Mouse (Mus musculus) CD4-positive helper T cell, adult 2 months (primary cell): Measurements from ENCODE around the gene Rack1.

Experiments used
- DNase-seq: peaks from one replicate; pipeline ENCODE4 v3.0.0-alpha.2; 2012; ENCODE audit warnings: low read depth, missing footprints, low spot score

The Rack1 gene

DNA sequence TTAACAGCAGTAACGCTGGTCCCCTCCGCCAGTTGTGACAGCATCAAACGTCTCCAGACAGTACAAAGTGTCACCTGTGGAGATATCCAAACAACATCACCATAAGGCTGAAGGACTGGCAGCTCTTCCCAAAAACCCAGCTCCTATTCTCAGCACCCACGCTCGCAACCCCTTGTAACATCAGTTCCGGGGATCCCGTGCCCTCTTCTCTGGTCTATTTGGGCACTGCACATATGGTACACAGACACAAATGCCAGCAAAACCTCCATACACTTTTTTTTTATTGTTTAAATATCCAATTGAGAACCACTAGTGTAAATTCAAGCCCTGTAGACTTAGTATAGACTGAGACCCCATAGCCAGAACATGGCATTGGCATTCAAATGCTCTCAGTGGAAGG is 4.9 kb upstream of the Rack1 start:
- DNase-seq: no peak

DNA sequence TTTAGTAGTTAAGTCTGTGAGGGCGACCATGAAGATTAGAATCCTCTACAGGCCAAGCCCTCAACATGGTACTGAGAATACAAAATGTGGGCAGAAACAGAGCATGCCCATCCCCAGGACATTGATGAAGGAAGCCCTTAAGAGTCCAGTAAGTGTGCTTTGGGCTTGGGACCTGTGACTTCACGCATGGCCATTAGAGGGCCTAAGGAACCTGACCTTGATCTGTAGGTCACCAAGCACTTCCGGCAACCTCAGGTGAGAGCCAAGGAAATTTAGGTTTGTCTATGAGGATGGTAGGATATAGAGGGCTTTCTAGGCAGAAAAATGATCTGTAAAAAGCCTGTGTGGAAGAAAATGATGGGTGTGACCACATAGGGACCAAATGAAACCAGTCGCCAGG is 3.8 kb upstream of the Rack1 start:
- DNase-seq: no peak

DNA sequence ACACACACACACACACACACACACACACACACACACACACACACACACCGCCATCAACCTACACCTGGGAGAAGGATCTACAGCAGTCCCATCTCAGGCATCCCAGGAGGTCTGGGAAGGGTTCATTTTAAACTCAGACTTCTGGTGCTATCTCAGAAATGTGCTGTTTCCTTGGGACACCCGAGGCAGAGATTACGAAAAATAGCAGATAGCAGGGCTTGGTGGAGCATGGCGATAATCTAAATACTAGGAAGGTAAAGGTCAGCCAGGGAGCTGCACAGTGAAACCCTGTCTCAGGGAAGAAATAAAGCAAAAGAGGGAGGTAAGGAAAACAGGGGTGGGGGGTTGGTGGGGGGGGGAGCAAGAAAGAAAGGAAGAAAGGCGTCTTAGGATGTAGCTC is 2.8 kb upstream of the Rack1 start:
- DNase-seq: no peak

DNA sequence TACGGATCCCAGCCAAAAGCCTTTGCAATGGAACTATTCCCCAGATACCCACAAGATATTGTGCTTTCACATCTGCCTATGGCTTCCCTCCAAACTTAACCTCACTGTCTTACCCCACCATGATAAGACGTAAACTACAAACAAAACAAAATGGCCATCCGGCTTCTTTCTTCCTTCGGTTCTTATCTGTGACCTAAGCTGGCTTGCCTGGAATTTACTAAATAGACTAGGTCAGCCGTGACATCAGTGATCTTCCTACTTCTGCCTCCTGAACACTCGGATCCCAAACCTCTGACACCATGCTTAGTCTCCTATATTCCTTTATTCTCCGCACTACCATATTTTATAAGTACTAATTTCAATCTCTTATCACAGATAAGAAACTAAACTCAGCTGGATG is 1.8 kb upstream of the Rack1 start:
- DNase-seq: no peak

DNA sequence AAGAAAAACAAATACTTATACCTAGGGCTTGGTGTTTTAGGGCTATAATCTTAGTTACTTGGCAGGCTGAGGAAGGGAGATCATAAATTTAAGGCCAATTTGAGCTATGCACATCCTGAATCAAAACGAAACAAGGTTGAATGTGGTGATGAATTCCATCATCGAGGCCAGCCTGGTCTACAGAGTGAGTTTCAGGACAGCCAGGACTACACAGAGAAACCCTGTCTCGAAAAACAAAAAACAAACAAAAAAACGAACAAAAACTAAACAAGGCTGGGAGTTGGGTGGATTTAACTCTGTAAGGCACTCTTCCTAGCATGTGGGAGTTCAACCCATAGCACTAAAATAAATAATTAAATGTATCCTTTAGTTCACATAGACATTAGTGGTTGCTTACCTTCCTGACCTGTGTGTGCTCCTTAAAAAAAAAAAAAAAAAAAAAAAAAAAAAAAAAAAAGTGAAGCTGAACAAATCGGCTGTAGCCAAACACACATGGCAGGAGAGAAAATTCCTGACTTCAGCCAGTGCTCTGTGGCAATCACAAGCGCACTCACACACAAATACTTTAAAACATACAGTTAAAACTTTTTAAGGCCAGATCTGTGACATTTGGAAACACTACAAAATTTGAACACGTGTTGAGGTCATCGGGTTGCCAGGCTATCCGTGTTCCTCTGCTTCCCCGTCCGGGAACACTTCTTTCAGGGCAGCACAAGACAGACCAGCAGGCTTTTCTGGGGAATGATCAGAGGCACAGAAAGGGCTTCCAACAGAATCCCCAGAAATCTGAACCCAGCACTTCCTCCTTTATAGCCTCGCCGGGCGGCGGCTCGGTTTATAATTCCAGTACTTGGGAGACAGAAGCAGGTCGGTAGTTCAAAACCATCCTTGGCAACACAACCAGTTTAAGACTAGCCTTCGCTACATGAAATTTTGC is 880 bp upstream of the Rack1 start:
- DNase-seq: no peak

DNA sequence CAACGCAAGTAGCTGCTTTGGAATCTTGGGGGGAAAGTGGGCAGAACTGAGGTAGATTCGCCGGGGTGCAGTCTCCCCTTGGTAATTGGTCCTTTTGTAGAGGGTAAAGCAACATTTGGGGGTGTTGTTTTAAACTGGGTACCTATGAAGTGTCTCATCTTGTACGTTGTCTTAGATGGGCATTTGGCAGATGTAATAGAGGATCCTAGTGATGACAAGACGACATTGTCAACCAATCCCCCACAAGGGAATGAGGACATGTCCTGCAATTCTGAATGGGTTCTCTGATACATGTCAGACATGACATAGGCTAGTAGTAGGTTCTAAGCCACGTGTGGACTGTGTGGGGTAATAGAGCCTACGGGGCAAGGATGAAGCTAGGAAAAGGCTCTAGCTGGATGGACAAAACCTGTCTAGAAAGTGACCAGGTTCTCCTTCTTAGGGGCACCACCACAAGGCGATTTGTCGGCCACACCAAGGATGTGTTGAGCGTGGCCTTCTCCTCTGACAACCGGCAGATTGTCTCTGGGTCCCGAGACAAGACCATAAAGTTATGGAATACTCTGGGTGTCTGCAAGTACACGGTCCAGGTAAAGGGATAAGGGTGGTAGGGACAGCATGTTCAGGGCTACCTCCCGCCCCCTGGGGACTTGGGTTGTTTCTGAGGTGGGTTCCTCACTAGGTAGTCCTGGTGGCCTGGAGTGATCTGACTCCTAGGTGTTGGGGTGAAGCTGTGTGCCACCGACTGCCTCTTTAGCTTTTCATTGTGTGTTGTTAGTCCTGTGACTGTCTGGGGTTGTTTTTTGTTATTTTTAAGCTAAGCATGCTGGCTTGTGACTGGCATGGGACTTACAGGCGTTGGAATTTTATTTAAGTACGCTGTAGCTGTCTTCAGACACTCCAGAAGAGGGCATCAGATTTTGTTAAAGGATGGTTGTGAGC is 2.0 kb downstream of the Rack1 start:
- DNase-seq: no peak

DNA sequence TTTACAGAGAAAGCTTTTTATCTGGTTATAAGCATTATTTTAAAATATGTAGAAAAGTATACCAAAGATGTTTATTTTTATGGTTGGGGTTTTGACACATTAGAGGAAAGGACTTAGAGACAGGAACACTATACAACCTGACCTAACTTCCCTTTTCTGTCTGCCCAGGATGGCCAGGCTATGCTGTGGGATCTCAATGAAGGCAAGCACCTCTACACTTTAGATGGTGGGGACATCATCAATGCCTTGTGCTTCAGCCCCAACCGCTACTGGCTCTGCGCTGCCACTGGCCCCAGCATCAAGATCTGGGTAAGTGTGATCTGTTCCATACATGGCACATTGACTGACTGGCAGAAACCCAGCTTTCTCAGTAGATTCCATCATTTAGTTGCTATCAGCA is 3.9 kb downstream of the Rack1 start:
- DNase-seq: no peak

DNA sequence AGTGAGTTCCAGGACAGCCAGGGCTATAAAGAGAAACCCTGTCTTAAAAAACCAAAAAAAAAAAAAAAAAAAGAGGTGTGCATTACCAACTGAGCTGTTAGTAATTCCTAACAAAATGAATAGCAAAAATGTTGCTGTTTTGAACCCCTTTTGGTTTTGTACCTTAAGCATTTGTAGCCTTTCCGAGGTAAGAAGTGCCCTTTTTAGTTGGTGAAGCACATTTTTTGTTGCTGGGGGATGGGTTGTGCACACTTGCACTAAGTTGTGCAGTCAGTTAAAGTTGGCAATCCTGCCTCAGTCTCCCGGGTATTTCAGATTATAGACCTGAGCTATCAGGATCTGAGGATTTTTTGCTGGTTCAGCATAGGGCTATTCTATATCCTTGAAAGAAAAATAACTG is 4.8 kb downstream of the Rack1 start:
- DNase-seq: no peak

DNA sequence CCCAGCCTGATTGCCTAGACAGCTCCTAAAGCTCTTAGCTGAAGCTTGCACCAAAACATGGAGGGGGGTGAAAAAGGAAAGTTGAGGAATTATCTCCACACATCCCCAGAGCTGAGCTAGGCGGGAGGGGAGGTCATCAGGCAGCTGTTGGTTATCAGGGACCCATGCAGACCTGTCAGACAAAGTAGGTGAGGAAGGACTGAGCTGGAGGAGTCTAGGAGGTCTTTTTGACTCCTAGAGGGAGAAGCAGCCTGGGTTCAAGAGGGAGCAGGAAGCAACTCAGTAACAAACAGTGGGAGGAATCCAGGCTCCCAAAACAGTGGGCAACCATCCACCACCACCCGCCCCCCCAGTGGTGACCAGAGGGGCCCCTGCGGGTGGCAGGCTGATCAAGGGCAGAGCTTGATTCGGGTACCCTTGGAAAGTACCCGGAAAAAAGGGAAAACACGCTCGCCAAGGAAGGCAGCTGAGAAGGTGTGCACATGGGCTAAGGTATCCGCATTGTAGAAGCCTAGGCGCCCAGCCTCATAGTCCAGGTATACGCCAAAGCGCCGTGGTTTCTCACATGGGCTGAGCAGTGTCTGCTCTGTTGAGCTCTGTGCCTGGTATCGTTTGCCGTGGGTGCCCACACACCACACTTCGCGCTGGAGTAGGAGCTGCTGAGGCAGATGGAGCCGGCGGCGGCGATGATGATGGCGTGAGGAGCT is 6.9 kb downstream of the Rack1 start:
- no peak for DNase-seq

DNA sequence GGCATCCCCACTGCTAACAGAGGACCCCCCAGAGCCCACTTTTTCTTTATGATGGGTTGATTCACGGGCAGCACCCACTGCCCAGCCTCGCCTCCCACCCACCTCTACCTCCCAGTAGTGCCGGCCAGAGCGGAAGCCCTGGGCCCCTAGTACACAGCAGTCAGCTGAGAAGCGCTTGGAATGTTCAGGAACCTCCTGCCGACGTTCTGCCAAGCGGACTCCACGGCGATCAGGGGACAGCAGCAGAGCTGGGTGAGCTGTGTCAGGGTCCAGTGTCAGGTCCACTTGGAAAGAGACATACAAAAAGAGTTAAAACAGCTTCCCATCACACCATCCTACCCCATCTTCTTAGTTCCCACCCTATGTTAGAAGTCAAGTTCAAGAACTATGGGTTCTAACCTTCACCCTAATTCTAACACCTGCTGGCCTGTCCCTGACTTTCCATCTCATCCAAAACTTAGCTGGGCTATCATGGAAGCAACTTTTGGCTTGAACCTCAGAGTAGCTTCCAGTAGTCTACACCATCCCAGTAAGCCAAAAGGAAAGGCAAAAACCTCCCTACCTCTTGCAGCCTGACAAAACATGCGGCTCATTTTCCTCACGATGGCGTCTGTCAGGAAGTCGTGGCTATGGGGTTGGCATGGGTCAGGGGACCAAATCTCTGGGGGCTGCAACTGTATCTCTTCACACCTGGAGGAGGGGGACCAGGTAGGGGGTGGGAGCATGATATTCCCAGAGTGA is 7.6 kb downstream of the Rack1 start:
- no peak for DNase-seq

DNA sequence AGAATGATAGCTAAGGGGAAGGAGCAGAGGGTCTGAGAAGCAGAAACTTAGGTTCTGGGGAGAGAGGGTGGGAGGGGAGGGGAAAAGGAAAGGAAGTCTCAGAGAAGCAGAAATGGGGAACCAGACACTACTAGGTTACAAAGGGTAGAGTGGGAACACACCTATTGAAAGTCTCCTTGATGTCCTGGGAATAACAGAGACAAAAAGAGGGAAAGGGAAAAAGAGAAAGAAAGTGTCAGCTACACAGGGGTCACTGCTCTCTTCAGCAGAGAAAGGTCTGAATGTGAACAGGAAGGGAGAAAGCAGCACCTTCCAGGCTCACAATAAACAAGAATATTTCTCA is 8.1 kb downstream of the Rack1 start:
- DNase-seq: no peak

DNA sequence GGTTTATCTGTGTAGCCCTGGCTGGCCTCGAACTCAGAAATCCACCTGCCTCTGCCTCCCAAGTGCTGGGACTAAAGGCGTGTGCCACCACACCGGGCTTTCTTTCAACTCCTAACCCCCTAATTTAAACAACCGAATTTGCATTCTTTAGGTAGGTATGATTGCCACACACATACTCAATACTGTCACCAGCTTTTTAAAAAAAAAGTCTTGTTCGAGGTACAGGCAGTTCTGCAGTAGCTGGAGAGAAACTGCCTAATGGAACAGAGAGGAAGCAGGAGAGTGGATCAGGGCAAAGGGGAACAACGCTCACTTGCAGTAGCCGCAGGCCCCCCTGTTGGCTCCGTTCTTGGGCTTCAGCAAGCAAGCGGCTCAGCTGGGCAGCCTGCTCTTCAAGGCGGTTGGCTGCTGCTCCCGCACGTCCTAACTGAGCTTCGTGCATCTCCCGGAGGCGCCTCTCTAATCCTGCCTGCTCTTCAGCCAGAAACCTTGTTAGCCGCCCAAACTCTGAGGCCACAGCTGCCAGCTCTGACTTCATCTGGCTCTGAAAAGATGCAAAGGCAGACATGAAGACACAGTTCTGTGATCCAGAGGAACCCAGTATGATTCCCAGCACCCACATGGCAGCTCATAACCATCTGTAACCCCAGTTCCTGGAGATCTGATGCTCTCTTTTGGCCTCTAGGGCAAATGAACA is 8.8 kb downstream of the Rack1 start:
- DNase-seq: no peak

DNA sequence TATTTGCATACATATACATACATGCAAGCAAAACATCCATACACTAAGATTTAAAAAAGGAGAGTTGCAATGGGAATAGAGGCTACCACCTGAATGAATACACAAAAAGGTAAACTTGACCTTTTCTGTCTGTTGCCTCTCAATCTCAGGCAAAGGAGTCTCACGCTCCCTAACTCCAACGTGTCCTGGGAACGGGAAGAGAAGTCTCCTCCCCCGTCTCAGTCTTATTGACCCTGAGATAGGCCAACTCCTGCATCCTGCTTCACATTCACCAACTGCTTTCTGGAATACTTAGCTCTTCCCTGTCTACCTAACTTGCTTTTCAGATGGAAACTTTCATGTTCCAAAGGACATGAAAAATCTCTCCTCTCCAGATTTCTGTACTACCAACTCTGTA is 9.3 kb downstream of the Rack1 start:
- no peak for DNase-seq

DNA sequence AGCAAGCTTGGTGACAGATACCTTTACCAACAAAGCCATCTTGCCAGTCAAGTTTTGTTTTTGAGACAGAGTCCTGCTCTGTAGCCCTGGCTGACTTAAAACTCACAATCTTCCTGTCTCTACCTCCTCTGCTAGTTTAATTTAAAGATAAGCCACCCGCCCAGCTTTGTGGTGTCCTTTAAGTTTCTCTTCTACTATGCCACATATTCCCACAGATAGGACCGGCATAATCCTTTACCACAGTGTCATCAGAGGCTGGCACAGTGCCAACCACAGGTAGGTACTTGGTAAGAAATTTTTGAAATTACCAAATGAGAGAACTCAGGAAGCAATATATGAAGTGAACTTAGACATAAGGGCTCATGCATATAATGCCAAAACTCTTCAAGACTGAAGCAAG is 10.0 kb downstream of the Rack1 start:
- DNase-seq: no peak

DNA sequence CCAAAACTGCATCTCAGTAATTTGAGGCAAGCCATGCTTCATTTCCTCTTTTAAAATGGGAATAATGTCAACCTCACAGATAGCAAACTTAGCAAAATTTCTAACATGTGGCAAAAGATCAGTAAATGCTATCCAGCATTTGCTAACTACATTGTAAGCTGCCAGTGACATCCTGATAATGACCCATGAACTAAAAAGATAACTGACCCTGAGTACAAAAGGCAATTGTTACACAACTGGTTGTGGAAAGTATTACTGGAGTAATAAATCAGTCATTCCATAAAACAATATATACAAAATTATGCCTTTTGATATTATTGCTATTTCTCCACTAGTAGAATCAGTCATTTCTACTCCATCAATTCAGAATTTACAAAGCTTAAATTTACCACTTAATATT is 13.7 kb downstream of the Rack1 start:
- no peak for DNase-seq

DNA sequence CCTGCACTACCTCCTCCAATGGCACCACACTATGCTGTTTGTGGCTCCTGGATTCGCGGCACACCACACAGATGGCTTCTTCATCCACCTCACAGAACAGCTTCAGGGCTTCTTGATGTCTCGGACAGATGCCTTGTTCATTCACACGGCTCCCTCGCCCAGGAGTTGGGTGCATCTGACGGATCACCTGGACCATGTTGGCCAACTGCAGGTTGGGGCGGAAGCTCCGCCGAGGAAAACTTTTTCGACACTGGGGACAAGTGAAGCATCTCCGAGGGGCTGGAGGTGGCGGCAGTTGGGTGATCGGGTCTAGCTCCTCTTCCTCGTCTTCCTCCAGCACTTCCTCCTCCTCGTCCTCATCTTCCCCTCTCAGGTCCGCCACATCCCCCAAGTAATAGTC is 15.7 kb downstream of the Rack1 start:
- DNase-seq: no peak

DNA sequence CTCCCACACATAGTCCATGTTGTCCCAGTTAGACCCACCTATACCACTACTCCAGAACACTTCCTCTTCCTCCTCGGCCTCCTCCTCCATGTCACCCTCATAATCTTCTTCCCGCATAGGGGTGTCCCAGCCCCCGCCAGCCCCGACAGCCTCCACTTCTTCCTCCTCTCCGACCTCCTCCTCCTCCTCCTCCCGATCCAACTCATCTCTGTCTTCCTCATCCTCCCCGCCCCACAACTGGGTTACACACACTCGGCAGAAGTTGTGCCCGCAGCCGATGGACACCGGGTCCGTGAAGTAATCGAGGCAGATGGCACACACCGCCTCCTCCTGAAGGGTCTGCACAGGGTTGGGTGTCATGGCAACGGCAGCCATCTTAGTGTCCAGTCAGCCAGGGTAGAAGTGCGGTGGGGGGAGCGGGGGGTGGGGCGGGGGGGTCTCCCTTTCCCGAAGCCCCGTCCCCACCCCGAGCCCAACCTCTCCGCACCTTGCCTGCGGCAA is 16.2 kb downstream of the Rack1 start:
- DNase-seq: no peak

DNA sequence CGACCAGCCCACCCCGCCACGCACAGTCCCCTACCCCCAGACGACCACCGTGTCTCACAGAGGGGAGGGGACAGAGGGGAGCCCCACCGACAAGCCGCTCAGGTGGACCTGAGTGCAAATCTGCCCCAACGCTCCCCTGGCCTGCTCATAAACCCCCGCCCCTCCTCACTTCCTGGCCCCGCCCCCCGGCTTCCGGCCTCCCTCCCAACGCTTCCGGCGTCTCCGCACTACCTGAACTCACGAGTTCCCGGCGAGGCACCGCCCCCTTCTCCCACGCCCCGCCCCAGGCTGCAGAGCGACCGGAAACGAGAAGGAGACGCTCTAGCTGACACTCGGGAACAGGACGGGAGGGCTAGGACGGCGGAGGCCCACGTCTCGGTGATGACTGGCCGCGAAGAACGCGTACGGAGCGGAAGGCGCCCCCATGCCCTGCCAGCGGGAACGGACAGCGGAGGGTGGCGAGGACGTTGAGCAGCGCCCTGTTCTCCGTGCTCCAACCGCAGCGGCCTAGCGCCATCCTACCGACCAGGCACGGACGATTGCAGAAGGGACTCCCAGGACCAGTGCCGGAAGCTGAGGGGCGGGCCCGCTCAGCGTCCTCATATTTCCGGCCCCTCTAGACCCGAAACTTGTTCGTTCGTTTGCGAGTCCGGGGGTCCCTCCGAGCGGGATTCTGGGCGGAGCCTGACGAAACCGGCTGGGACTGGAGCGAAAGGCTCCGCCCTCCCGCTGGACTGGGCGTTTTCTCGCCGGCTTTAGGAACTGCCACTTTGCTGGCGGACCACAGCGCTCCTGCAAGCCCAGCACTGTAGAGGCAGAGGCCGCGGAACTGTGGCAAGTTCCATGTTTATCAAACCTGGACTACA is 16.9 kb downstream of the Rack1 start, which contains the start of gene Trim41:
TSS of gene Trim41 (minus strand) at position 554 of the 866 bp plus-strand sequence.
- DNase-seq: peak; percentile 99

DNA sequence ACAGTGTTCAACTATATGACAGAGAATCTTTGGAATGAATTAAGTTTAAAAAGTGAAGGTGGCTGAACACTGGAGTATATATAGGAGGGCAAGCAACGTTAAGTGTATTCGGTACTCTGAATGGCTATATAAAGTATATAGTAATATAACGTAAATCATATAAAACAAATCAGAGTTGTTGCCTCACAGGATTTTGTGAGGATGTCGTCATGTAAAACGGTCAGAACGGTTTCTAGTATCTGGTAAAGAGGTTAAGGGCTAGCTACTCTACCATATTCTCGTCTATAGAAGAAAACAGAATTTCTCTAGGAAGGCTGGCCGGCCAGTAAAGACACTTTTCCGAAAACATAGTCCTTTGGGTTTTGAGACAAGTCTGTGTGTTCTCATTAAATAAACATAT is 17.7 kb downstream of the Rack1 start:
- DNase-seq: no peak

DNA sequence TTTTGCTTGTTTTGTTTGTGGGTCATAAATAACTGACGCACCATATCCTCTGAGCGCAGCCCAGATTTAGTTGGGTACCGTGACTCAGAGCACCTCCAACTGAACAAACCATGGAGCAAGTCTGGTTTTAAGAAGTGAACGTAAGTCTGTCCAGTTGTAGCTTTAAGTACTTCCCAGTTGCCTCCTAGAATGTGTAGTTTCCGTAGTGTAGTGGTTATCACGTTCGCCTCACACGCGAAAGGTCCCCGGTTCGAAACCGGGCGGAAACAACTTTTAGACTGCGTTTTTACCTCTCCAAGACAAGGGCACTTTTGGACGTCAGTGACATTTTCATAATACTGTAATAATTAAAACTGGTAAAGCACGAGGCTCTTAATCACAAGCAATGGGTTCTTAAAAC is 18.2 kb downstream of the Rack1 start:
- peak; percentile 94 for DNase-seq
